Mouse (Mus musculus) hindbrain, embryonic 16.5 days (tissue): ENCODE measurements around the gene Evc2. TPM values are rescaled to one million over a fixed set of nuclear protein-coding genes. Genes with fewer than 3 reads are reported as not detected.
A peak's percentile ranks its signal among the peaks of the same experiment; 100 is the strongest.

Experiments used
- ATAC-seq: fragments of 200-750 bp; cut with Nextera tagmentation; 2 replicates; pipeline ENCODE4 v1.8.0; 2017; ENCODE audit warnings: moderate TSS enrichment, moderate library complexity
- H3K27ac ChIP-seq: fragments of 300-500 bp; sonication (generic); 2 replicates; pipeline ENCODE4 v1.5.1; 2014; ENCODE audit warnings: low read depth, mild to moderate bottlenecking, control low read depth, low read length, moderate library complexity
- H3K27me3 ChIP-seq: fragments of 300-500 bp; sonication (generic); replicated peaks from 2 replicates; pipeline ENCODE4 v1.6.1; 2014; ENCODE audit warnings: low read length; ENCODE audit not compliant: control insufficient read depth, insufficient read depth
- H3K36me3 ChIP-seq: fragments of 300-500 bp; sonication (generic); 2 replicates; pipeline ENCODE4 v1.6.1; 2014; ENCODE audit warnings: mild to moderate bottlenecking, low read length, moderate library complexity, mixed read lengths; ENCODE audit not compliant: control insufficient read depth, insufficient read depth
- H3K4me1 ChIP-seq: fragments of 300-500 bp; sonication (generic); 2 replicates; pipeline ENCODE4 v1.6.1; 2014; ENCODE audit warnings: low read depth, low read length; ENCODE audit not compliant: control insufficient read depth, insufficient read depth
- H3K4me2 ChIP-seq: fragments of 300-500 bp; sonication (generic); 2 replicates; pipeline ENCODE4 v1.6.1; 2014; ENCODE audit warnings: mild to moderate bottlenecking, low read length, control low read depth, moderate library complexity
- H3K4me3 ChIP-seq: fragments of 300-500 bp; sonication (generic); 2 replicates; pipeline ENCODE4 v1.5.1; 2014; ENCODE audit warnings: mild to moderate bottlenecking, low read length, control low read depth, moderate library complexity
- H3K9ac ChIP-seq: fragments of 300-500 bp; sonication (generic); 2 replicates; pipeline ENCODE4 v1.6.1; 2014; ENCODE audit warnings: low read depth, mild to moderate bottlenecking, control low read depth, low read length, moderate library complexity
- H3K9me3 ChIP-seq: fragments of 300-500 bp; sonication (generic); 2 replicates; pipeline ENCODE4 v1.6.1; 2014; ENCODE audit warnings: mild to moderate bottlenecking, low read length, moderate library complexity; ENCODE audit not compliant: control insufficient read depth
- WGBS: fragments of 180-500 bp; shearing (Covaris S2); extraction: QIAGEN DNeasy Blood & Tissue Kit; methylation state at CpG from one replicate; pipeline ENCODE4 v1.1.7; 2014; 5-methylcytosine and 5-hydroxymethylcytosine counted together
- polyA plus RNA-seq: library from polyadenylated mRNA; unstranded; fragments of >200 nt; fragmentation: Nextera tagmentation; extraction: Ambion mirVana; gene quantifications from 2 replicates; pipeline ENCODE4 v1.2.1, GENCODE M21; 2015

Evc2 gene
- polyA plus RNA-seq, 1 experiment from 2014 or later, result 5.2 TPM

DNA sequence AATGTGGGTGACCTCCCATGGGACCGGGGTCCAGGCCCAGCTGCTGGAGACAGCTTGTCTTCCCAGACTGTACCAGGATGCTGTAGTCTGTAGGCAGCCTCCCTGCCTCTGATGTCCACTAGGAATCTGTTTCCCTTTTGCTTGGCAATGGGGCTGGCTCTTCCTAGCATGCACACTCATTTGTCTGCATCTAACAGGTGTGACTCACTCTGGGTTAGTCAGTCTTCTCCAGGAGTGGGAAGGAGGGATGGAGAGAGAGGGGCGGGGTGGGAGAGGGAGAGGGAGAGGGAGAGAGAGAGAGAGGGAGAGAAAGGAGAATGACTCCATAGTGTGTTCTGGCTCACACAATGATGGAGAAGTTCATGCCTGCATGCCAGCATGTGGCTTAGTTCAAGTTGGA is 13.5 kb downstream of the Evc2 start:
- no peak overlapping the region for H3K9ac ChIP-seq
- 98% methylated on average over 2 of the region's 2 CpGs for WGBS
- H3K36me3 ChIP-seq, result peaks cover 4% of the 10 kb centered on the region
- H3K4me3 ChIP-seq, result no peak overlapping the region
- H3K27me3 ChIP-seq, result no peaks in the 10 kb centered on the region
- H3K27ac ChIP-seq, result no peak overlapping the region
- H3K4me2 ChIP-seq, result no peak overlapping the region
- H3K4me1 ChIP-seq, result no peaks in the 10 kb centered on the region
- no peak for ATAC-seq
- H3K9me3 ChIP-seq, result no peaks in the 10 kb centered on the region

DNA sequence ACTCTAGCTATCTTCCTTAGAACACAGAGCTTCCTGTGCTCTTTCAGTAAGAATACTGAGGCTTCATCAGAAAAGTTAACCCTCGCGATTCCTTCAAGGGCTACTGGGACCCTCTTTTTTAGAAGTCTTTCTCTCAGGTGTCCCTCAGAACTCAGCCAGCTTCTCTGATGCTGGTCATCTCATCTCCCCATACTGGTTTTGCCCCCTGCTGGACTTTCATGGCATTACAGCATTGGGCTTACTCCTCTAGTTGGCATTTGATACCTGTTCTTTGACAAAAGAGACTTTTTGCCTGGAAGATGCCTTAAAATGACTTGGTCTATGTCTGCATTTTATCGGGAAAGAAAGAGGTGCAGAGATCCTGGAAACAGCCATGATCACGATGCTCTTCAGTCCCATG is 16.1 kb downstream of the Evc2 start:
- no peak overlapping the region for H3K27ac ChIP-seq
- no peak overlapping the region for H3K4me3 ChIP-seq
- no peak overlapping the region for H3K4me2 ChIP-seq
- no peak overlapping the region for H3K9ac ChIP-seq
- H3K27me3 ChIP-seq, result no peaks in the 10 kb centered on the region
- WGBS, result 87% methylated on average over 4 of the region's 4 CpGs
- peaks cover 4% of the 10 kb centered on the region for H3K36me3 ChIP-seq
- ATAC-seq, result no peak
- H3K4me1 ChIP-seq, result no peaks in the 10 kb centered on the region
- H3K9me3 ChIP-seq, result no peaks in the 10 kb centered on the region

DNA sequence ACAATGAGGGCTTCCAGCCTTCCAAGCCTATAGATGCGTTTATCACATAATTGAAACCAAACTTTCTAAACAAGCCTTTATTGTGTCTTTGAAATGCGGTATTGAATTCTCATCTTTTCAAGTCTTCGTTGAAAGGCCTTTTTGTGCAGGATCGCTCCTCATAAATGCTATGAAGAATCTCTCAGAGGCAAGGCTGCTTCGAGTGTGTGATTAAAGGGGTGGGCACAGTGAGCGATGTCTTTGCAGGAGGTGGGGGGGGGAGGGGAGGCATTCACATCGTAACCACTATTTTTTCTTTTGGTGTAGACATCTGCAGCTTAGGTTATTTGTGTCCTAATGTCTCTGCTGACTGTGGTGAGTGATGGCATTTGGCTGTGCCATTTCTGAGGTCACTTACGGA is 17.7 kb downstream of the Evc2 start:
- no peak overlapping the region for H3K4me3 ChIP-seq
- no peak for ATAC-seq
- no peak overlapping the region for H3K4me2 ChIP-seq
- no peak overlapping the region for H3K9ac ChIP-seq
- no peak overlapping the region for H3K27ac ChIP-seq
- no peaks in the 10 kb centered on the region for H3K9me3 ChIP-seq
- no peaks in the 10 kb centered on the region for H3K27me3 ChIP-seq
- no peaks in the 10 kb centered on the region for H3K4me1 ChIP-seq
- H3K36me3 ChIP-seq, result peaks cover 4% of the 10 kb centered on the region
- 57% methylated on average over 8 of the region's 8 CpGs for WGBS

GRCm38 (mm10) chr5:37362618-37363017 is 24.3 kb downstream of the Evc2 start:
- Histone ChIP-seq H3K4me1 (peaks cover 9% of the 10 kb centered on the region), H3K27me3 (no peaks in the 10 kb centered on the region), H3K4me3 (no peak overlapping the region), H3K9ac (no peak overlapping the region), H3K27ac (no peak overlapping the region), H3K9me3 (no peaks in the 10 kb centered on the region), H3K4me2 (no peak overlapping the region), H3K36me3 (no peaks in the 10 kb centered on the region)
- ATAC-seq, result no peak
- WGBS, result 86% methylated on average over 5 of the region's 5 CpGs

- H3K36me3 ChIP-seq, result no peaks in the 10 kb centered on the region
- peaks cover 9% of the 10 kb centered on the region for H3K4me1 ChIP-seq
- H3K27ac ChIP-seq, result no peak overlapping the region
- H3K4me2 ChIP-seq, result no peak overlapping the region
- H3K9ac ChIP-seq, result no peak overlapping the region
- no peak for ATAC-seq
- WGBS, result 94% methylated on average over 5 of the region's 5 CpGs
- no peaks in the 10 kb centered on the region for H3K9me3 ChIP-seq
- no peaks in the 10 kb centered on the region for H3K27me3 ChIP-seq
- H3K4me3 ChIP-seq, result no peak overlapping the region
These were observed 25.0 kb downstream of the Evc2 start for GRCm38 (mm10) chr5:37363284-37363683.

- Histone ChIP-seq H3K27ac (no peak overlapping the region; the same call in 1 of the 2 replicates), H3K9ac (no peak overlapping the region), H3K4me2 (no peak overlapping the region), H3K9me3 (no peaks in the 10 kb centered on the region), H3K36me3 (no peaks in the 10 kb centered on the region), H3K27me3 (no peaks in the 10 kb centered on the region), H3K4me3 (no peak overlapping the region), H3K4me1 (peaks cover 9% of the 10 kb centered on the region)
- ATAC-seq, result peak; percentile 62; the same call in 1 of the 2 replicates
These were observed 27.5 kb downstream of the Evc2 start for GRCm38 (mm10) chr5:37365751-37366150.

GRCm38 (mm10) chr5:37368796-37369195 is 30.5 kb downstream of the Evc2 start:
- no peaks in the 10 kb centered on the region for H3K27me3 ChIP-seq
- no peaks in the 10 kb centered on the region for H3K9me3 ChIP-seq
- no peaks in the 10 kb centered on the region for H3K36me3 ChIP-seq
- no peak overlapping the region for H3K27ac ChIP-seq
- no peak overlapping the region for H3K4me3 ChIP-seq
- H3K4me2 ChIP-seq, result no peak overlapping the region
- ATAC-seq, result no peak
- no peak overlapping the region for H3K9ac ChIP-seq
- 84% methylated on average over 8 of the region's 8 CpGs for WGBS
- H3K4me1 ChIP-seq, result peaks cover 9% of the 10 kb centered on the region

- 66% methylated on average over 7 of the region's 7 CpGs for WGBS
- Histone ChIP-seq H3K27ac (no peak overlapping the region), H3K27me3 (no peaks in the 10 kb centered on the region), H3K4me1 (peaks cover 4% of the 10 kb centered on the region; the same call in 1 of the 2 replicates), H3K36me3 (no peaks in the 10 kb centered on the region), H3K4me3 (no peak overlapping the region), H3K4me2 (no peak overlapping the region), H3K9ac (no peak overlapping the region), H3K9me3 (no peaks in the 10 kb centered on the region)
- ATAC-seq, result no peak
These were observed 39.1 kb downstream of the Evc2 start for GRCm38 (mm10) chr5:37377376-37377775.

DNA sequence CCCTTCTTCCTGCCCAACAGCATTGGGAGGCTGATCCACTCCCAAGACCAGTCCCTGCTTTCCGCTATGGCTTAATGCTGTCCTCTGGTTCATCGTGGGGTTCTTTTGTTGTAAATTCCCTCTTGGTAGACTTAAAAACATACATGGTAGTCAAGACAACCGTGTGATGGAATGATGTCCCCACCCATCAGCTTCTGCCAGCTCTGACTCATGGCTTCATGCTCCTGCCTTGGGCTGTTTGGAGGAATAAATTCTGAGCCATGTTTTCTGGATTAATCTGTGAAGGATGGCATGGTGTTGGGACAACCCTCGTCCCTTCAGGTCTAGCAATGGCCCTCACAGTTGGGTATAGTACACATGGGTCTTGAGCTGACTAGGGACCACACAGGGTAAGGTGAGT is 42.3 kb downstream of the Evc2 start:
- no peak overlapping the region for H3K4me3 ChIP-seq
- H3K9ac ChIP-seq, result no peak overlapping the region
- no peaks in the 10 kb centered on the region for H3K9me3 ChIP-seq
- H3K27me3 ChIP-seq, result no peaks in the 10 kb centered on the region
- no peak overlapping the region for H3K27ac ChIP-seq
- 0 out of 2 replicates have a peak, but pooled peaks have one; percentile 5 for ATAC-seq
- peaks cover 4% of the 10 kb centered on the region; the same call in 1 of the 2 replicates for H3K4me1 ChIP-seq
- no peaks in the 10 kb centered on the region for H3K36me3 ChIP-seq
- WGBS, result 80% methylated on average over 4 of the region's 4 CpGs
- H3K4me2 ChIP-seq, result no peak overlapping the region

DNA sequence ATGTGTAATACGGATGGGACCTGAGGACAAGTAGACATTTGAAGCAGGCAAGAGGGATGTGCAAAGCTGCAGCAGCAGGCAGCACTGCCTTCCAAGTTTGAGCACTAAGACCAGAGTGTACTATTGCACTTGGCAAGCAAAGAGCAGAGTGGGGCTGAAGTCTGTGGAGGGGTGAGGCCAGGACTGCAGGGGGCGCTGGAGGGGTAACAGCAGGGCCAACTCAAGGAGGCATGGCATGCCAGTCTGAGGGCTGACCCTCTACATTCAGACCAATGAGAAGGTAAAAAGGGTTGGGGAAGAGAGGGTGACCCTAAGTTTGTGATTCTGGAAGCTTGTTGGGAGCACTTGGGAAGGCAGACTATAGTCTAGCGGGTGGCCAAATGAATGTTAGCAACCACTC is 45.3 kb downstream of the Evc2 start:
- Histone ChIP-seq H3K9me3 (no peaks in the 10 kb centered on the region), H3K36me3 (no peaks in the 10 kb centered on the region), H3K27me3 (no peaks in the 10 kb centered on the region), H3K4me2 (no peak overlapping the region), H3K27ac (no peak overlapping the region), H3K4me3 (no peak overlapping the region), H3K9ac (no peak overlapping the region), H3K4me1 (peaks cover 4% of the 10 kb centered on the region; the same call in 1 of the 2 replicates)
- ATAC-seq, result no peak
- WGBS, result 86% methylated on average over 3 of the region's 3 CpGs
